Mouse (Mus musculus) yolk sac, embryonic 10.5 days (tissue): ENCODE measurements around the gene Rin2.

Experiments used
- DNase-seq: peaks from one replicate; pipeline ENCODE4 v3.0.0-alpha.2; 2017; ENCODE audit warnings: low spot score

The Rin2 gene

DNA sequence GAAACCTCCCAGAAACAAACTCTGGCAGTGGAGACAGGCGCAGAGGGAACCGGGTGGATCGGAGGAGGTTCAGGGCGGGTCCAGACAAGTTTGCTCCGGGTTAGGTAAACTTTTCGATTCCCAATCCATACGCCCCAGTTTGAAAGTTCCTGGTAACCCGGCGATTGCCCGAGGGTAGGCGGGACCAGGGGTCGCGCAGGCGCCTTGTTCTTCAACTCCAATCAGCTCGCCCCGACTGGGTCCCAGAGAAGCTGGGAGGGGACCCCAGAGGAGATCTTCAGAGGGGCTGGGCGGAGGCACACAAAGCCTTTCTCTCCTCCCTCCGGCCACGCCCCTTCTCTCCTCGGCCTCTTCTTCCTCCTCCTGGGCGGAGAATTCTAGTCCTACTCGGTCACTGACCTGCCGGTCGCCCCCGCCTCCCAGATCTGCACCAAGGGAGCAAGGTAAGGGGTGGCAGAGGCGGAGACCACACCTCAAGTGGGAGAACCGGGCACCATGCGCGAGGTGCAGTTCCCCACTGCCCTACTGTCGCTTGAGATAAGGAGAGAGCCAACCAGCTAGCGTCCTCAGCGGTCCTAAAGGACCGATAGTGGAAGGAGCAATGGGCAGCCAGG, at the start of gene Rin2:
Rin2 (plus strand) TSS at position 74 of the 614 bp plus-strand sequence.
- DNase-seq, result peak; percentile 89

DNA sequence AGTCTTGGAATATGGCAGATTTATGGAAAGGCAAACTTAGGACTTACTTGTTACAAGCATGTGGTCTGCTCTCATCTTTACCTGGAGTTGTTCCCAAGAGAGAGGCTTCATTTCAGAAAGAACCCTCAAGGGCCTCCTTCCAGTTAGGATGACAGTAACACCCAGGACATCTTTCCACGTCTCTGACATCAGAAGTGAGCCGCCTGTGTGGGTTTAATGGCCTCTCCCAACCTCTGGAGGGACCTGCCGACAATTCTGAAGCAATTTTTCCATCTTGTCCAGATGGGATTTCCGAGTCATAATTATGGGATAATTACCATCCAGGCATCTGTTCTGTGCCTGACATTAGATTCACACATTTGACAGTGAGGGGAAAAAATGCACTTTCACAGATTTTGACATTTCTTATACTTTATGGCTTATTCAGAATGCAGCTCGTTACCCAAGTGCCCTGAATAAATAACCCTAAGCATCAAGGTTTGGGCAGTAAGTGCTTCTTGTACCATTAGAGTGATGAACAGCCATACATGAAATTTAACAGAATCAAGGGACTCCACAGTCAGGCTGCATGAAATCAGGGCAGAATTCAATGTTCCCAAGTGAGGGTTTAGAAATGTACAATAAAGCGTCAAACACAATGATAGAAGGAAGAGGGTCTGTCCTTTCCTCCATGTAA, 43.8 kb upstream of the Rin2 start:
- no peak for DNase-seq

GRCm38 (mm10) chr2:145631799-145632174, 43.2 kb upstream of the Rin2 start:
- DNase-seq, result no peak

- no peak for DNase-seq
Observed at GRCm38 (mm10) chr2:145633811-145634210, 41.2 kb upstream of the Rin2 start.

DNA sequence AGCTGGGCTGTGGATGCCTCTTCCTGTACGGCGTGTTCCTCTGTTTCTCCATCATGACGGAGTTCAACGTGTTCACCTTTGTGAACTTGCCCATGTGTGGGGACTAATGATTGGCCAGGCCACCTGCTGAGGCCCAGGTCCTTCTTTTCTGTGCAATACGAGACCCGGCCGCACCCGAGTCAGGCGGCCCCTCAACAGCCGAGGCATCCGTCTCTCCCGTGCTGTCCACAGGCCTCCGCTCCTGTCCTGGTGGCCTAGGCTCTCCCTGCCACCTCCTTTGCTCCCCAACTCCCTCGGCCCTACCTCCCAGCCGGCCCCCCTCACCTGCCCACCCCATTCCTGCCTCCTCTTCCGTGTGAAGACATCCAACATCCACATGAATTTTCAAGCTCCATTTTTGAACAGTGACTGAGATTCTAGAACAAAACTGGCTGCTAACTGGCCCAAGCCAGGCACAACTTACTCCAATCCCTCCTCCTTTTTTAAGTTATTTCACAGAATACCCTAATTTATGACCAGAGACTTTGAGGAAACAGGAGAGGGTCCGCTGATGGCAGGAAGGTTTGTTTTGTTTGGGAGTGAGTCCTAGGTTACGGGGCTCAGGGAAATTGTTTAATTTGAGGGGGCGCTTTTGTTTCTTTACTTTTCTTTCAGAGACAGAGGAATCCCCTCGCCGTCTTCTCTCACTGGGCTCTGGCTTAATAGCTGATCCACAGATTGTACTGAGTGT, 34.6 kb upstream of the Rin2 start:
- no peak for DNase-seq

- DNase-seq, result no peak
Observed at GRCm38 (mm10) chr2:145655373-145655960, 19.5 kb upstream of the Rin2 start.

DNA sequence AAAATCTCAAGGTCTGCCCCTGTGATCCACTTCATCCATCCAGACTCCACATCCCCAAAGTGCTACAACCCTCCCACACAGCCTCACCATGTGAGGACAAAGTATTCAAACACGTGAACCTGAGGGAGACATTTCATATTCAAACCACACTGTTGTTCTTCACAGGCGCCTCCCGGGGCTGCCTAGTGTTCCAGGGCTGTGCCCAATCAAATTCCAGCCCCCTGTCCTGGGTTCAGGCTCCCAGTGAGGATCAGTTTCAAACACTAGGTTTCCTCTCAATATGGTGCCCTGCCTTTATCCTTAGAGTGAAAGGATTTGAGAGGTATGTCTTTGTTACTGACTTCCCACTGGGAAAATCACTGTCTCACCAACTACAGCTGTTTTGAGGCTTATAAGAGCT, 18.9 kb upstream of the Rin2 start:
- DNase-seq, result no peak

DNA sequence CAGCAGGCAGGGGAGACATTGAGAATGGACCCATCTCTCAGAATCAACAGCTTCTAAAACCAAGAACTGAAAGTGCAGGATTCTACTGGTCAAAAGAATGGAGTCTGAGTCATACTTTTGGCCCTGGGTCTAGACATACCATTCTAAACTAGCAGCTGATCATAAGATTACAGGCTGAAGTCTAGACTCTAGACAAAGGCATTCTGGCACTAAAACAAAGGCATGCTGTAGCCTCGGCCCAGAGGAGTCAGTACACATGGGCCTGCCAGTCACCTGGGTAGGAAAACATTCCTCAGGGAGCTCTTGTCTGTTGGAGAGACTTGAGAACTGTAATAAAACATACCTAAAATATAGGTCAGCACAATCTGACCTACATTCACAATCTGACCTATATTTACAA, 18.3 kb upstream of the Rin2 start:
- DNase-seq, result no peak

GRCm38 (mm10) chr2:145661242-145661641, 13.8 kb upstream of the Rin2 start:
- no peak for DNase-seq

GRCm38 (mm10) chr2:145663899-145664298, 11.1 kb upstream of the Rin2 start:
- peak; percentile 44 for DNase-seq

DNA sequence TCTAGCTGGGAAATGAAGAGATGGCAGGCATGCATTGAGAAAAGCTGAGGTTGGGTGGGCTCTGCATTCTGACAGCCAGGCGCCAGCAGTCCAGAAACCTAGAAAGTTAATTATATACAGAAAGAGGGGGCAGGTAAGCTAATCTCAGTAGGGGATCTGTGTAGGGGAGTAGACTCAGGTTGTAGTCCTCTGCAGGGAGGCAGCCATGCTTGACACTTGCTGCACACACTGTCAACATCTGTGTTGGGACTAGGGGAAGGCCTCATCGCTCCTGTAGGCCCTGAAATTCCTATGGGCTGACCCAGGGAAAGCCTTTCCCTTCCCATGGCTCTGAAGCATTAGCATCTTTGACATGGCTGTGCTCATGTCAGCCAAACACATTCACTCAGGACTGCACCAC, 10.7 kb upstream of the Rin2 start:
- peak; percentile 50 for DNase-seq

DNA sequence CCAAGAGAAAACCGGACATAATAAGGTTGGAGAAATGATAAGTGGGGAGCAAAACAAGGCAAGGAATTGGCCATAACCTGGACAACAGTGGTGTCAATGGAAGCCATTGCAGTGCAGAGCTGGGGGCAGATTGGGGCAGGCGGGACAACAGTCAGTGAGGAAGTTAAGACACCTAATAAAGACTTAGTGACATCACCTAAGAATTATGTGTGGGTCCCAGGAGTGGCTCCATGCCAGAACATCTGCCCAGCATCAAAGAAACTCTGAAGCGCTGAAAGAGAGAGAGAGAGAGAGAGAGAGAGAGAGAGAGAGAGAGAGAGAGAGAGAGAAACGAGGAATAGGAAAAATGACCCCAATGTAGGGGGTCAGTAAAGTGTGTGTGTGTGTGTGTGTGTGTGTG, 6.9 kb upstream of the Rin2 start:
- DNase-seq, result no peak

GRCm38 (mm10) chr2:145670131-145670530, 4.9 kb upstream of the Rin2 start:
- DNase-seq, result no peak

DNA sequence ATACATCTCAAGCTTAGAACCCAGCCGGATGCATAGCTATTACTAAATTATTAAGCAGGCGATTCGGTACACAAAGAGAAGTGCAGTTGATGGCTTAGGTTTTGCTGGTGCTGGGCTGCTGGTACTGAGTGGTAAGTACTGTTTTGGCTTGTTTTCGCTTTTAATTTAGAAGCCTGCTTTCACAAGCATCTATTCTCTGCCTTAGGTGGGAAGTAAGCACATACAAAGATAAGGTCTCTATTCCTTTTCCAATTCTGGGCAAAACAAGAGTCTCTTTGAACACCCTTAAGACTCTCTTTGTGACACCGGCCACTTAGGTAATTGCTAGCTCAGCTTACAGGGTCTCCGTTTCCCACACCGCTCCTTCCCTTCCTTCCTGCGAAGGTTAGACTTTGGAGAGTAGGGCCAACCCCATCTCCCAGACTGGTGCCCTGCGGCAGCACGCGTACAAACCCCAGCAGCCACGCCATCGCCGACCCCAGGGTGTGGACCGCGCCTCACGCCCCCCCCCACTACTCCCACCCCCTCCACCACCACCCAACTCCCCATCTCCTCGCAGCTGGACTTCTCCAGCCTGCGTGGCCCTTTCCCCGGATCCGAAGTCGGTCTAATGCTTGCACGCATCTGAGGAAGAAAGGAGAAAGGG, 396 bp upstream of the Rin2 start:
- no peak for DNase-seq

GRCm38 (mm10) chr2:145675756-145676543, 935 bp downstream of the Rin2 start:
- no peak for DNase-seq

GRCm38 (mm10) chr2:145676544-145676925, 1.5 kb downstream of the Rin2 start:
- no peak for DNase-seq

DNA sequence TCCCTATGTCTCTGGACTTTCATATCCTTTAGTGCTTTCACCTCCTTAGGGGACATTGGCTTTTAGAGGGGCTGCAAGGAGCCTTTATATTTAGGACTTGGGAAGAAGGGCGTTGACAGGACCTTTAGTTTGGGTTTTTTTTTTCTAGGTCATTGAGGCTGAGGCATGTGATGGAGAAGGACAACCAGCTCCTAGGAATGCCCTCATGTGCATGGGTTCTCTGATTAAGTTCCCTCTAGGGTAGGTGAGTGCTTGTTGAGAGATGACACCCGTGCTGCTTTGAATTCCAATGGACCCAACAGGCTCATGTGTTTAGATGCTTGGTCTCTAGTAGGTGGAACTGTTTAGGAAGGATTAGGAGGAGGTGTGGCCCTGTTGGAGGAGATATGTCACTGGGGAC, 1.9 kb downstream of the Rin2 start:
- no peak for DNase-seq

DNA sequence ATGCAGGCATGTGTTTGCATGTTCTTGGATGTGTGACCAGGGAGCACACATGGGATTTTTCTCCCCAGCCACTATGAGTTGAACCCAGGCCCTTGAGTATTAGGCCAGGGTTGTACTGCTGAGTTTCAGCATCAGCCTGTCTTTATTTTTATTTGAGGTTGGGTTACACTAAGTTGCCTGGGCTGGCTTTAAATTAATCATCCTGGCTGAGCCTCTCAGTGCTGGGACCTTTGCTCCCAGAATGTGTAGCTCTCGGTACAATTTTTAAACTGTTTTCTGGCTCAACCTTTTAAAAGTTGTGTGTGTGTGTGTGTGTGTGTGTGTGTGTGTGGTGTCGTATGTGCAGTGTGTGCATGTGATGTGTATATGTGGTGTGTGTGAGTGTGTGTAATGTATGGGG, 5.1 kb downstream of the Rin2 start:
- no peak for DNase-seq

GRCm38 (mm10) chr2:145680762-145681161, 5.7 kb downstream of the Rin2 start:
- no peak for DNase-seq

- no peak for DNase-seq
Observed at GRCm38 (mm10) chr2:145681626-145682025, 6.6 kb downstream of the Rin2 start.

DNA sequence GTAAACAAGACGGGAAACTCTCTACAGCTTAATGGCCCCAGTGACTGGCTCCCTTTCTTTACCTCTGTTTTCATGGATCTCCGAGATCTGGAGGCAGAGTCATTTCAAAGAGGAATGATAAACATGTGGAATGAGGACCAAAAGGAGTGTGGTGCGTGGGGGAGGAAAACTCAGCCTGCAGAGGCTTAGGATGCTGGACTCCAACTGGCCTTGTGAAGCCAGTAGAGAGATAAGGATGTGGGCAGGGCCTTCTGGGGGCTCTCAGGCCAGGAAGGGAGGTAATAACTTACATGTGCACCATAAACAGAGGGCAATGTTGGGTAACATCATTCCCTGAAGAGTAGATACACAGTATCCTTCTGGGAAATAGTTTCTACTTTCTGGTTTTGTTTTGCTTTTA, 7.9 kb downstream of the Rin2 start:
- DNase-seq, result peak; percentile 61

DNA sequence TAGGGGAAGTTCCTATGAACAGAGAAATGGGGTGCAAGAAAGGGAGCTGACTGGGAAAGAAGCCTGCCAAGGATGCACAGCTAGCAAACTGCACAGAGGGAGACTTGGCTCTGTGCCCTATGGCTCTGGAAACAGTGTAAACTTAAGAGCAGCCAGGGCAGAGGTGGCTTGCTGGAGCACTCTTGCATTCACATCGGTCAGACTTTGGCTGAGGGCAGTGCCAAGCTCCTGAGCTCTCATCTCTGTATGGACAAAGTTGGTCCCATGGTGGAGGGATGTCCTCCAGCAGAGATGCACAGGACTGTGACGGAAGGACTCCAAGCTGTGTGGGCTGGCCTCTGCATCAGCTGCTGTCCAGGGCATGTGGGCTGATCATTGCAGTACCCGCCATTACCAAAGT, 8.5 kb downstream of the Rin2 start:
- no peak for DNase-seq
